Mouse (Mus musculus) midbrain, embryonic 14.5 days (tissue): ENCODE measurements around the gene Syt10. TPM values are rescaled to one million over a fixed set of nuclear protein-coding genes. Genes with fewer than 3 reads are reported as not detected.

Experiments
- microRNA-seq: library from miRNA; unstranded; fragments of <30 nt; microRNA quantifications from one replicate; pipeline ENCODE4, GENCODE M21; 2016
- polyA plus RNA-seq: library from polyadenylated mRNA; unstranded; fragments of >200 nt; fragmentation: Nextera tagmentation; extraction: Ambion mirVana; gene quantifications from 2 replicates; pipeline ENCODE4 v1.2.1, GENCODE M21; 2014

Syt10 gene
- polyA plus RNA-seq, 1 experiment from 2014 or later = 0.74 TPM

Small RNA genes within 50 kb of the gene (microRNA-seq; reads per million reads assigned to microRNA genes)
- not detected for gene Gm24643

Other genes starting within 250 kb of the Syt10 start
- 82.6 and 88.4 TPM in 2 replicates for gene Rabl2, start 249.9 kb downstream of the Syt10 start, polyA plus RNA-seq